Mouse (Mus musculus): ENCODE data around the gene Itgb2l. TPM values are rescaled to one million over a fixed set of nuclear protein-coding genes. Genes with fewer than 3 reads are reported as not detected.

Itgb2l gene
- total RNA-seq, 1 experiment: not detected

DNA sequence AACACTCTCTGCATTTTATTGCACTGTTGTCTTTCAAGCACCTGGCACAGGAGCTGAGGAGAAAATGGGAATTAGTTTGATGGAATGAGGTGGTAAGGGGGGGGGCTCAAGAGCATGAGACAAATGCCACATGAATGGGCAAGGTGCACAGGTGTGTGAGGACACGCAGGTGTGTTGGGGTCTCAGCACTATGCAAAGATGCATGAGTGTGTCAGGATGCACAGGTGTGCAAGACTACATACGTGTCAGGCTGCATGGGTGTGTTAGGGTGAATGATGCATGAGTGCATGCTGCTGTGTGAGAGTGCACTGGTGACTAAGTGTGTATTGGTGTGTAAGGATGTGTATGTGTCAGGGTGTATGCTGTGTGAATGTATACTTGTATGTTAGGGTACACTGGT, 18.4 kb downstream of the Itgb2l start:
- no peaks in the 10 kb centered on the region for H3K36me3 ChIP-seq (ENCODE audit: control insufficient read depth, insufficient read depth, low read length, poor library complexity, severe bottlenecking)
- DNase-seq (ENCODE audit: low read depth, low spot score): no peak
- in situ Hi-C loops (cut with MboI; ENCODE audit: low sequenced_read_pairs in 2 of 2, unreplicated experiment in 2 of 2): no loop called here
- H3K9ac ChIP-seq (ENCODE audit: insufficient read depth, low read depth, low read length, poor library complexity, severe bottlenecking): no peak overlapping the region
- no peak overlapping the region for H3K27ac ChIP-seq (ENCODE audit: insufficient read depth, low read depth, low read length, poor library complexity, severe bottlenecking)
- no peaks in the 10 kb centered on the region for H3K4me1 ChIP-seq (ENCODE audit: control insufficient read depth in 2 of 2, insufficient read depth in 2 of 2, low read length in 2 of 2, poor library complexity in 1 of 2)
- H3K4me3 ChIP-seq (ENCODE audit: insufficient read depth in 1 of 2, low read depth in 1 of 2, low read length in 2 of 2, poor library complexity in 1 of 2, severe bottlenecking in 1 of 2): no peak overlapping the region
- no peaks in the 10 kb centered on the region for H3K9me3 ChIP-seq (ENCODE audit: control insufficient read depth, insufficient read depth, low read depth, low read length)
- no peak for TF ChIP-seq CHD2 (IDR thresholded peaks at IDR 0.05; ENCODE audit: low read depth, low read length)
- TF ChIP-seq MAFK (IDR thresholded peaks at IDR 0.05; ENCODE audit: insufficient read depth, low read depth, low read length): no peak
- TF ChIP-seq ZC3H11A (IDR thresholded peaks at IDR 0.05; ENCODE audit: borderline replicate concordance, low read depth, low read length): no peak
- TF ChIP-seq ZNF384 (IDR thresholded peaks at IDR 0.05; ENCODE audit: low read depth, low read length): no peak
- TF ChIP-seq HCFC1 (IDR thresholded peaks at IDR 0.05; ENCODE audit: borderline replicate concordance, insufficient read depth, low read length): no peak

DNA sequence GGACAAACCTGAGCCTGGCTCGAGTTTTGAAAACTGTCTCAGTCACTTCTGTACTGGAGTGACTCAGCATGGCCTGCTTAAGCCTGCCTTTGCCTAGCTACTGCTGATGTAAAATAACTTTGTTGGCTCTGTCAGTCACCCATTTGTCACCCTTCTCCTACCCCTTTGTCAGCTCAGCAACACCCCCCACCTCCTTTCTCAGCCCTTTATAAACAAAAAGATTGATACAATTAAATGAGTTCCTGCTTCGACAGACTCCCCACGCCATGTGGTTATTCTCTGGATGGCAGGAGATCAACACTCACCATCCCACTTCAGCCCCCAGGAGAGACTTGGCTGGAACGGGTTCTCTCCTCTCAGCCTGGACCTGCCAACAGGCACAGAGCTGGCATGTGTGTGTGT, 35.4 kb downstream of the Itgb2l start:
- in situ Hi-C loops (cut with MboI; ENCODE audit: low sequenced_read_pairs in 2 of 2, unreplicated experiment in 2 of 2): no loop called here
- Histone ChIP-seq H3K9ac (ENCODE audit: insufficient read depth, low read depth, low read length, poor library complexity, severe bottlenecking) (no peak overlapping the region), H3K4me1 (ENCODE audit: control insufficient read depth in 2 of 2, insufficient read depth in 2 of 2, low read length in 2 of 2, poor library complexity in 1 of 2) (no peaks in the 10 kb centered on the region), H3K27ac (ENCODE audit: insufficient read depth, low read depth, low read length, poor library complexity, severe bottlenecking) (no peak overlapping the region), H3K9me3 (ENCODE audit: control insufficient read depth, insufficient read depth, low read depth, low read length) (no peaks in the 10 kb centered on the region), H3K36me3 (ENCODE audit: control insufficient read depth, insufficient read depth, low read length, poor library complexity, severe bottlenecking) (no peaks in the 10 kb centered on the region), H3K4me3 (ENCODE audit: insufficient read depth in 1 of 2, low read depth in 1 of 2, low read length in 2 of 2, poor library complexity in 1 of 2, severe bottlenecking in 1 of 2) (no peak overlapping the region)
- TF ChIP-seq CHD2 (IDR thresholded peaks at IDR 0.05; ENCODE audit: low read depth, low read length): no peak
- no peak for TF ChIP-seq ZNF384 (IDR thresholded peaks at IDR 0.05; ENCODE audit: low read depth, low read length)
- no peak for TF ChIP-seq ZC3H11A (IDR thresholded peaks at IDR 0.05; ENCODE audit: borderline replicate concordance, low read depth, low read length)
- no peak for TF ChIP-seq HCFC1 (IDR thresholded peaks at IDR 0.05; ENCODE audit: borderline replicate concordance, insufficient read depth, low read length)
- no peak for TF ChIP-seq MAFK (IDR thresholded peaks at IDR 0.05; ENCODE audit: insufficient read depth, low read depth, low read length)
- no peak for DNase-seq (ENCODE audit: low read depth, low spot score)

DNA sequence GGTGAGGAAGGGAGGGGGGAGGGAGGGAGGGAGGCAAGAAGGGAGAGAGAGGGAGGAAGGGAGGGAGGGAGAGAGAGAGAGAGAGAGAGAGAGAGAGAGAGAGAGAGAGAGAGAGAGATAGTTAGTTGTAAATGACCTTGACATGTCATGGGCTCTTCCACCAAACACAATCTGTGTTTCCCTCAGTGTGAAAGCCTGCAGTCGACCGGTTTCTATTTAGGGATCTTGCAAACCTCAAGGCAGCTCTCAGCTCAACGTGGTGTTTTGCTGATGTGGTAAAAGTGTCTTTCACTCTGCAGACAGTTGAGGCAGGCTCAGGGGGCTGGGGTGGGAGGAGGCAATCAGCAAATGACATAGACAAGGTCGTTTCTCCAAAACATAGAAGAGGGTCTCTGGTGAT, 37.1 kb downstream of the Itgb2l start:
- Histone ChIP-seq H3K4me3 (ENCODE audit: insufficient read depth in 1 of 2, low read depth in 1 of 2, low read length in 2 of 2, poor library complexity in 1 of 2, severe bottlenecking in 1 of 2) (no peak overlapping the region), H3K36me3 (ENCODE audit: control insufficient read depth, insufficient read depth, low read length, poor library complexity, severe bottlenecking) (no peaks in the 10 kb centered on the region), H3K9ac (ENCODE audit: insufficient read depth, low read depth, low read length, poor library complexity, severe bottlenecking) (no peak overlapping the region), H3K27ac (ENCODE audit: insufficient read depth, low read depth, low read length, poor library complexity, severe bottlenecking) (no peak overlapping the region), H3K9me3 (ENCODE audit: control insufficient read depth, insufficient read depth, low read depth, low read length) (no peaks in the 10 kb centered on the region), H3K4me1 (ENCODE audit: control insufficient read depth in 2 of 2, insufficient read depth in 2 of 2, low read length in 2 of 2, poor library complexity in 1 of 2) (no peaks in the 10 kb centered on the region)
- no peak for DNase-seq (ENCODE audit: low read depth, low spot score)
- in situ Hi-C loops (cut with MboI; ENCODE audit: low sequenced_read_pairs in 2 of 2, unreplicated experiment in 2 of 2): no loop called here
- no peak for TF ChIP-seq ZNF384 (IDR thresholded peaks at IDR 0.05; ENCODE audit: low read depth, low read length)
- no peak for TF ChIP-seq HCFC1 (IDR thresholded peaks at IDR 0.05; ENCODE audit: borderline replicate concordance, insufficient read depth, low read length)
- TF ChIP-seq MAFK (IDR thresholded peaks at IDR 0.05; ENCODE audit: insufficient read depth, low read depth, low read length): no peak
- no peak for TF ChIP-seq ZC3H11A (IDR thresholded peaks at IDR 0.05; ENCODE audit: borderline replicate concordance, low read depth, low read length)
- TF ChIP-seq CHD2 (IDR thresholded peaks at IDR 0.05; ENCODE audit: low read depth, low read length): no peak

DNA sequence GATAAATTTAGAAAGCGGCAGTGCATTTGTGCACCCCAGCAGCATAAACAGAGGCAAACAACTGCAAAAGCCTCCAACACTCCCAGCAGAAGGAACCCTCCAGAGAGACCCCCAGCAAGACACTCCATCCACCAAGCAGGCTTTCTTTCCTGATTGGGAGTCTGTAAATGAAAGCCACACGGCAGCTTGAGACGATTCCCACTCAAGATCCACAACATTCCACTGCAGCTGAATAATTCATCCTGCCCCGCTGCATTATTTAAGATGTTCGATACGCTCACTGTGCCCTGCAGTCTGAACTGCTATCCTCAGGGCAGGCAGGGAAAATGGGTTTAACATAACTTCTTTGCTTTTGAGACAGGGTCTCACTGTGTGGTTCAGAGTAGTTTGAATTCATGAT, 41.1 kb downstream of the Itgb2l start:
- no peak for TF ChIP-seq ZNF384 (IDR thresholded peaks at IDR 0.05; ENCODE audit: low read depth, low read length)
- no peak for TF ChIP-seq ZC3H11A (IDR thresholded peaks at IDR 0.05; ENCODE audit: borderline replicate concordance, low read depth, low read length)
- TF ChIP-seq MAFK (IDR thresholded peaks at IDR 0.05; ENCODE audit: insufficient read depth, low read depth, low read length): no peak
- no peak for TF ChIP-seq CHD2 (IDR thresholded peaks at IDR 0.05; ENCODE audit: low read depth, low read length)
- TF ChIP-seq HCFC1 (IDR thresholded peaks at IDR 0.05; ENCODE audit: borderline replicate concordance, insufficient read depth, low read length): no peak
- Histone ChIP-seq H3K9me3 (ENCODE audit: control insufficient read depth, insufficient read depth, low read depth, low read length) (no peaks in the 10 kb centered on the region), H3K4me1 (ENCODE audit: control insufficient read depth in 2 of 2, insufficient read depth in 2 of 2, low read length in 2 of 2, poor library complexity in 1 of 2) (no peaks in the 10 kb centered on the region), H3K4me3 (ENCODE audit: insufficient read depth in 1 of 2, low read depth in 1 of 2, low read length in 2 of 2, poor library complexity in 1 of 2, severe bottlenecking in 1 of 2) (no peak overlapping the region), H3K27ac (ENCODE audit: insufficient read depth, low read depth, low read length, poor library complexity, severe bottlenecking) (no peak overlapping the region), H3K36me3 (ENCODE audit: control insufficient read depth, insufficient read depth, low read length, poor library complexity, severe bottlenecking) (no peaks in the 10 kb centered on the region), H3K9ac (ENCODE audit: insufficient read depth, low read depth, low read length, poor library complexity, severe bottlenecking) (no peak overlapping the region)
- in situ Hi-C loops (cut with MboI; ENCODE audit: low sequenced_read_pairs in 2 of 2, unreplicated experiment in 2 of 2): no loop called here
- no peak for DNase-seq (ENCODE audit: low read depth, low spot score)

DNA sequence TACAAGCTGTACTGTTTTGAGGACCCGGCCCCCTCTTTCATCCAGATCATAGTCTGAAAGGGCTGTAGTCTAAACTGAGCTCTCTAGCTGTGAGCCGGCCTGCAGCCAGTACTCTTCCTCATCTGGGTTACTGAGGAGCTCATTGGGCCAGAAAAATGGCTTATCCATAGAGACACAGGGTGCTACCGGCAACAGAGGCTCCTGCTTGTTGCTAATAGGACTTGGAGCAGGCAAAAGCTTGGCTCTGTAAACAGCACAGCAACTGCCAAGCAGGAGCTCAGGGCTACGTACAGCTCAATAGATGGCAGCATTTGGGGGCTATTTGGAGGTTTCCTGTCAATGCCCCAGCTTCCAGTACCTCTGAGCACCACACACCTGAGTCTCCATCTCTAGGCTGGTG, 43.4 kb downstream of the Itgb2l start:
- in situ Hi-C loops (cut with MboI; ENCODE audit: low sequenced_read_pairs in 2 of 2, unreplicated experiment in 2 of 2): no loop called here
- Histone ChIP-seq H3K9ac (ENCODE audit: insufficient read depth, low read depth, low read length, poor library complexity, severe bottlenecking) (no peak overlapping the region), H3K36me3 (ENCODE audit: control insufficient read depth, insufficient read depth, low read length, poor library complexity, severe bottlenecking) (no peaks in the 10 kb centered on the region), H3K27ac (ENCODE audit: insufficient read depth, low read depth, low read length, poor library complexity, severe bottlenecking) (no peak overlapping the region), H3K4me3 (ENCODE audit: insufficient read depth in 1 of 2, low read depth in 1 of 2, low read length in 2 of 2, poor library complexity in 1 of 2, severe bottlenecking in 1 of 2) (no peak overlapping the region), H3K4me1 (ENCODE audit: control insufficient read depth in 2 of 2, insufficient read depth in 2 of 2, low read length in 2 of 2, poor library complexity in 1 of 2) (no peaks in the 10 kb centered on the region), H3K9me3 (ENCODE audit: control insufficient read depth, insufficient read depth, low read depth, low read length) (no peaks in the 10 kb centered on the region)
- DNase-seq (ENCODE audit: low read depth, low spot score): no peak
- TF ChIP-seq MAFK (IDR thresholded peaks at IDR 0.05; ENCODE audit: insufficient read depth, low read depth, low read length): no peak
- TF ChIP-seq HCFC1 (IDR thresholded peaks at IDR 0.05; ENCODE audit: borderline replicate concordance, insufficient read depth, low read length): no peak
- no peak for TF ChIP-seq ZNF384 (IDR thresholded peaks at IDR 0.05; ENCODE audit: low read depth, low read length)
- no peak for TF ChIP-seq ZC3H11A (IDR thresholded peaks at IDR 0.05; ENCODE audit: borderline replicate concordance, low read depth, low read length)
- no peak for TF ChIP-seq CHD2 (IDR thresholded peaks at IDR 0.05; ENCODE audit: low read depth, low read length)

Measured in ES-E14 (cell line).